Mouse (Mus musculus): Measurements from ENCODE around the gene Caprin2.

DNA sequence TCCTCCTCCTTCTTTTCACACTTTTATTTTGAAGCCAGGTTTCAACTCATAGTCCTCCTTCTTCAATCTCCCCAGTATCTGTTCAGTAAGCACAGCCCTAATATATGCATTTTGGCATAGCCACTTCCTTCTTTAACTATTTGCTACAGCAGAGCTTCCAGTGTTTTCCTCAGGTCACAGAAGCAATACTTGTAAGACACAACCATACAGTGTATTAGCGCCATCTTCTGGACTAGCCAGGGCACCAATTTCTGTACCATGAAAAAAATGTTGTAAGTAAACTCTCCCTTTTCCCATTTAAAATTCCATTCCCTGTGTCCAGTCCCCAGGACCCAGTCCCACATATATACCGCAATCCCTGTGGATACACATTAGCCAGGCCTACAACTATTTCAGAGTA, 17.9 kb upstream of the Caprin2 start:
- TF ChIP-seq CTCF (conservative IDR thresholded peaks at IDR 0.05; ENCODE audit: insufficient read depth, insufficient read length, low read depth, low read length) (peak; percentile 37), POLR2A (IDR thresholded peaks at IDR 0.05; ENCODE audit: low read depth, low read length) (no peak)
